Mouse (Mus musculus) MEL (cell line): ENCODE data around the gene Rtcb. TPM values are rescaled to one million over a fixed set of nuclear protein-coding genes. Genes with fewer than 3 reads are reported as not detected.
A peak's percentile ranks its signal among the peaks of the same experiment; 100 is the strongest.

Experiments used
- DNase-seq: peaks from one replicate; pipeline ENCODE4 v3.0.0; 2011; ENCODE audit warnings: low read depth, low spot score
- H3K27ac ChIP-seq: 2 replicates; pipeline ENCODE4 v1.5.1; 2012; ENCODE audit warnings: low read depth, mild to moderate bottlenecking, control low read depth, low read length, moderate library complexity; ENCODE audit not compliant: control insufficient read depth
- H3K27me3 ChIP-seq, 2 experiments: fragments of 150-350 bp in 1 of 2; sonication (generic) in 1 of 2; 2 replicates each; pipeline ENCODE4 v1.6.1; 2012; ENCODE audit warnings: low read length in 2 of 2, mild to moderate bottlenecking in 2 of 2, improper control_type of control experiment in 1 of 2, moderate library complexity in 1 of 2; ENCODE audit not compliant: insufficient read depth in 2 of 2, control insufficient read depth in 1 of 2
- H3K36me3 ChIP-seq, 2 experiments: 2 replicates each; pipeline ENCODE4 v1.6.1; 2012 to 2014; ENCODE audit warnings: low read length in 2 of 2, improper control_type of control experiment in 1 of 2, inconsistent platforms in 1 of 2, mild to moderate bottlenecking in 1 of 2; ENCODE audit not compliant: insufficient read depth in 2 of 2, control insufficient read depth in 1 of 2
- H3K4me1 ChIP-seq, 2 experiments: fragments of 150-350 bp in 1 of 2; sonication (generic) in 1 of 2; 2 replicates each; pipeline ENCODE4 v1.6.1; 2012; ENCODE audit warnings: low read length in 2 of 2, improper control_type of control experiment in 1 of 2, mild to moderate bottlenecking in 1 of 2; ENCODE audit not compliant: insufficient read depth in 2 of 2, control insufficient read depth in 1 of 2
- H3K4me3 ChIP-seq, 2 experiments: fragments of 150-350 bp in 1 of 2; sonication (generic) in 1 of 2; 2 replicates each; pipeline ENCODE4 v1.5.1; 2012; ENCODE audit warnings: low read depth in 2 of 2, low read length in 2 of 2, mild to moderate bottlenecking in 2 of 2, moderate library complexity in 2 of 2, control low read depth in 1 of 2, improper control_type of control experiment in 1 of 2; ENCODE audit not compliant: control insufficient read depth in 1 of 2, insufficient read depth in 1 of 2
- H3K79me2 ChIP-seq: 2 replicates; pipeline ENCODE4 v1.6.1; 2012; ENCODE audit warnings: mild to moderate bottlenecking, low read length, moderate library complexity; ENCODE audit not compliant: control insufficient read depth, poor library complexity, insufficient read depth
- H3K9ac ChIP-seq: 2 replicates; pipeline ENCODE4 v1.6.1; 2012; ENCODE audit warnings: low read depth, mild to moderate bottlenecking, control low read depth, low read length, moderate library complexity; ENCODE audit not compliant: control insufficient read depth, poor library complexity, severe bottlenecking
- H3K9me3 ChIP-seq: fragments of 150-350 bp; sonication (generic); replicated peaks from 2 replicates; pipeline ENCODE4 v1.6.1; 2012; ENCODE audit warnings: mild to moderate bottlenecking, low read length, improper control_type of control experiment, moderate library complexity; ENCODE audit not compliant: insufficient read depth
- CTCF ChIP-seq, 3 experiments: IDR thresholded peaks in 2 of 3; conservative IDR thresholded peaks in 1 of 3; 2 replicates each; pipeline ENCODE4 v1.5.1; 2011 to 2012; ENCODE audit warnings: low read length in 3 of 3, low read depth in 2 of 3, mild to moderate bottlenecking in 2 of 3, improper control_type of control experiment in 1 of 3, inconsistent platforms in 1 of 3, mixed read lengths in 1 of 3, moderate library complexity in 1 of 3; ENCODE audit not compliant: control insufficient read depth in 1 of 3, insufficient read depth in 1 of 3, poor library complexity in 1 of 3, severe bottlenecking in 1 of 3
- E2F4 ChIP-seq: IDR thresholded peaks from 2 replicates; pipeline ENCODE4 v1.6.1; 2011; ENCODE audit warnings: low read depth, low read length, improper control_type of control experiment, borderline replicate concordance
- EP300 ChIP-seq, 2 experiments: IDR thresholded peaks; 2 replicates each; pipeline ENCODE4 v1.6.1; 2011; ENCODE audit warnings: improper control_type of control experiment in 2 of 2, low read length in 2 of 2, low read depth in 1 of 2, mild to moderate bottlenecking in 1 of 2
- ETS1 ChIP-seq: IDR thresholded peaks from 2 replicates; pipeline ENCODE4 v1.6.1; 2012; ENCODE audit warnings: low read depth, mild to moderate bottlenecking, inconsistent platforms, low read length, improper control_type of control experiment, moderate library complexity
- GABPA ChIP-seq: IDR thresholded peaks from 2 replicates; pipeline ENCODE4 v1.6.1; 2012; ENCODE audit warnings: low read depth, mild to moderate bottlenecking, inconsistent platforms, low read length, improper control_type of control experiment, moderate library complexity
- KAT2A ChIP-seq: conservative IDR thresholded peaks from 2 replicates; pipeline ENCODE4 v1.6.1; 2012; ENCODE audit warnings: low read depth, low read length, improper control_type of control experiment, inconsistent platforms
- MAFK ChIP-seq: IDR thresholded peaks from 2 replicates; pipeline ENCODE4 v1.6.1; 2011; ENCODE audit warnings: low read depth, mild to moderate bottlenecking, low read length, improper control_type of control experiment, borderline replicate concordance
- MAX ChIP-seq: IDR thresholded peaks from 2 replicates; pipeline ENCODE4 v1.6.1; 2011; ENCODE audit warnings: low read length, improper control_type of control experiment
- MAZ ChIP-seq: IDR thresholded peaks from 2 replicates; pipeline ENCODE4 v1.6.1; 2012; ENCODE audit warnings: low read depth, mild to moderate bottlenecking, inconsistent platforms, low read length, improper control_type of control experiment
- MYB ChIP-seq: IDR thresholded peaks from 2 replicates; pipeline ENCODE4 v1.6.1; 2011; ENCODE audit warnings: mild to moderate bottlenecking, low read depth, low read length, improper control_type of control experiment
- NELFE ChIP-seq: IDR thresholded peaks from 2 replicates; pipeline ENCODE4 v1.6.1; 2011; ENCODE audit warnings: low read depth, low read length, improper control_type of control experiment
- POLR2A ChIP-seq, 2 experiments: IDR thresholded peaks; 2 replicates each; pipeline ENCODE4 v1.6.1; 2011 to 2012; ENCODE audit warnings: low read length in 2 of 2, mild to moderate bottlenecking in 2 of 2, control low read depth in 1 of 2, improper control_type of control experiment in 1 of 2, low read depth in 1 of 2, moderate library complexity in 1 of 2; ENCODE audit not compliant: control insufficient read depth in 1 of 2, insufficient read depth in 1 of 2, poor library complexity in 1 of 2
- RAD21 ChIP-seq: IDR thresholded peaks from 2 replicates; pipeline ENCODE4 v1.6.1; 2011; ENCODE audit warnings: mild to moderate bottlenecking, low read depth, low read length, improper control_type of control experiment
- SMC3 ChIP-seq: IDR thresholded peaks from 2 replicates; pipeline ENCODE4 v1.6.1; 2011; ENCODE audit warnings: low read depth, low read length, improper control_type of control experiment
- ZC3H11A ChIP-seq: IDR thresholded peaks from 2 replicates; pipeline ENCODE4 v1.6.1; 2012; ENCODE audit warnings: low read depth, mild to moderate bottlenecking, inconsistent platforms, low read length, improper control_type of control experiment
- ZNF384 ChIP-seq: IDR thresholded peaks from 2 replicates; pipeline ENCODE4 v1.6.1; 2012; ENCODE audit warnings: low read depth, mild to moderate bottlenecking, inconsistent platforms, low read length, improper control_type of control experiment
- polyA plus RNA-seq, 2 experiments: library from polyadenylated mRNA; stranded (reverse) in 1 of 2; unstranded in 1 of 2; fragments of >175 nt in 1 of 2; fragments of >200 nt in 1 of 2; gene quantifications; 2 replicates each; pipeline versions ENCODE4 v1.2.1 to v1.2.4; 2012; ENCODE audit warnings: low replicate concordance in 2 of 2, low read depth in 1 of 2; ENCODE audit not compliant: insufficient read length in 2 of 2, insufficient read depth in 1 of 2, missing spikeins in 1 of 2
- total RNA-seq: library from RNA; depleted of rRNA; stranded (reverse); fragments of 300-350 nt; gene quantifications from 2 replicates; pipeline ENCODE4 v1.2.3, GENCODE M21; 2012

The Rtcb gene
- total and polyA plus RNA-seq, 3 experiments = 110 to 215 (median 197) TPM

DNA sequence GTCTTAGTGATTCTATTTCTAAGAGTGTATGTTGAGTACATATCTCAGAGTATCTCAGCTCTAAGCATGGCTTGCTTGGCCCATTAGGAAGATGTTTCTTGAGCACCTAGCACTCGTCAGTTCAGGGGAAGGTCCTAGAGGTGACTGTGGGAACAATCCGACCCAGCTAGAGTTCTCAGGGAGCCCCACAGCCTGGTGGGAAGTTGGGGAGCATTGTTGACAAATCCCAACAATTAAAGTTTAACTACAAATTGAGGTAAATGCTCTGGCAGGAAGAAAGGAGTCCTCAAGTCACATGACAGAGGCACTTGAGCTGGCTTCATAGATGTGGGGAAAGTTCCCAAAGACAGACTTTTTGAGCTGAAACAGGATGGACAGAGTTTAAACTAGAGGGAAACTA lies 11.1 kb upstream of the Rtcb start:
- Histone ChIP-seq H3K9me3 (no peaks in the 10 kb centered on the region), H3K79me2 (no peaks in the 10 kb centered on the region), H3K4me1 (no peaks in the 10 kb centered on the region), H3K4me3 (no peak overlapping the region), H3K27me3 (peaks cover 0 to 1% of the 10 kb centered on the region in 2 experiments; a peak in 3 of 4 replicates), H3K36me3 (no peaks in the 10 kb centered on the region), H3K9ac (no peak overlapping the region), H3K27ac (no peak overlapping the region)
- DNase-seq = no peak
- TF ChIP-seq MAFK = no peak
- TF ChIP-seq EP300 (IDR thresholded peaks at IDR 0.05; ENCODE audit: low read depth in 1 of 2, low read length in 2 of 2) = no peak
- TF ChIP-seq MYB = no peak
- no peak for TF ChIP-seq GABPA
- no peak for TF ChIP-seq POLR2A (IDR thresholded peaks at IDR 0.05; ENCODE audit: control insufficient read depth in 1 of 2, insufficient read depth in 1 of 2, low read depth in 1 of 2, low read length in 2 of 2, poor library complexity in 1 of 2)

DNA sequence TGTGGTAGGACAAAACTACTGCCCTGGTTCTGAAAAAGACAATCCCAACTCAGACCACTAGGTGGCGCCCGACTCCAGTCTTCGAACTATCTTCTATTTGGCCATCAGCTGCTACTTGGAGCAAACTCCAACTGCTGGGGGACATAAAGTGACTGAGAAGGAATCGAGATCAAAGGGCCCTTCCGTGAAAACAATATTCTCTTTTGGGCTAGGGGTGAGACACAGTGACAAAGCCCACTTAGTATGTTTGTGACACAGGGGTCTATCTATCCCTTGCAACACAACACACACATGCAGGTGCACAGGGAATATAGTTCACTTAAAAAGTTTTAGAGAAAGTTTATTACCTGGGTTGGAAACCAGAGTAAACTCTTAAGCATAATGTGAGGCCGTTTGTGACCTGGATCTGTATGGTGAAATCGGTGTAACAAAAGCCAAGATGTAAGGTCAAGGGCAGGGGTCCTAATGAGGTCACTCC lies 10.6 kb upstream of the Rtcb start:
- no peak for TF ChIP-seq MAX
- peak; percentile 87 for TF ChIP-seq ZC3H11A
- TF ChIP-seq MAZ = 0 out of 2 replicates have a peak, but pooled peaks have one; percentile 19
- TF ChIP-seq KAT2A = no peak
- TF ChIP-seq CTCF (IDR thresholded peaks at IDR 0.05 in 2 of 3, conservative IDR thresholded peaks at IDR 0.05 in 1 of 3; ENCODE audit: control insufficient read depth in 1 of 3, insufficient read depth in 1 of 3, low read depth in 2 of 3, low read length in 3 of 3, poor library complexity in 1 of 3, severe bottlenecking in 1 of 3) = peak; percentile 82 to 93 (median 83)
- TF ChIP-seq POLR2A (IDR thresholded peaks at IDR 0.05; ENCODE audit: control insufficient read depth in 1 of 2, insufficient read depth in 1 of 2, low read depth in 1 of 2, low read length in 2 of 2, poor library complexity in 1 of 2) = no peak
- no peak for TF ChIP-seq E2F4
- peak; percentile 85 for TF ChIP-seq SMC3
- peak; percentile 93 for TF ChIP-seq RAD21
- Histone ChIP-seq H3K9ac (no peak overlapping the region), H3K4me1 (no peaks in the 10 kb centered on the region), H3K4me3 (no peak overlapping the region), H3K27ac (no peak overlapping the region), H3K79me2 (no peaks in the 10 kb centered on the region), H3K36me3 (no peaks in the 10 kb centered on the region), H3K27me3 (peaks cover 0 to 1% of the 10 kb centered on the region in 2 experiments; a peak in 3 of 4 replicates), H3K9me3 (no peaks in the 10 kb centered on the region)
- peak; percentile 72 for DNase-seq

GRCm38 (mm10) chr10:85967411-85968156 lies 10.0 kb upstream of the Rtcb start:
- TF ChIP-seq NELFE (no peak), ETS1 (no peak), ZNF384 (no peak)
- no peak overlapping the region for H3K9ac ChIP-seq
- H3K27ac ChIP-seq = no peak overlapping the region
- H3K36me3 ChIP-seq = no peaks in the 10 kb centered on the region
- no peaks in the 10 kb centered on the region for H3K79me2 ChIP-seq
- H3K4me1 ChIP-seq = no peaks in the 10 kb centered on the region
- no peaks in the 10 kb centered on the region for H3K9me3 ChIP-seq
- peaks cover 0 to 1% of the 10 kb centered on the region in 2 experiments; a peak in 3 of 4 replicates for H3K27me3 ChIP-seq
- no peak overlapping the region for H3K4me3 ChIP-seq
- no peak for DNase-seq
